Mouse (Mus musculus): Measurements from ENCODE around the gene Tssk1. TPM values are rescaled to one million over a fixed set of nuclear protein-coding genes. Genes with fewer than 3 reads are reported as not detected.

Gene Tssk1
- not detected in 2 replicates for total RNA-seq (2014; rRNA removed)
- 0.07 TPM in 1 of 2 replicates, not detected in the other for polyA plus RNA-seq (2015; fragmentation: Nextera tagmentation; extraction: Ambion mirVana)

DNA sequence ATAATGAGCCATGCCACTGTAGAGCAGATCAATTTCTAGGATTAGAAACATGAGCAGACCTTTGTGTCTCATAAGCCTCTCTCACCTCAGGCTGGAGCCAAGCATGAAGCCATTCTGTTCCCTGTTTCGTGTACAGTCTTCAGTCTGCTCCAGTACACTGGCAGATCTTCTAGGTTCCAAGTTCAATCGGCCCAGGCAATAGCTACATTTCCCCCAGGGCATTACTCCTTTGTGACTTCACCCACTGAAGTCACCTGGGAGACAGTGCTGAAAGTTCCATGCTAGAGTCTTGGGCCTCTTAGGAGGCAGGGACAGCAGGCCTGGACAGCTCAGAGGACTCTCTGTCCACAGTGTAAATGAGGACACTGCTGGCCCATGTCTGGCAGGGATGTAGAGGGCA, at the start of gene Tssk1:
TSS of gene Tssk1 (plus strand) at position 301 of the 400 bp plus-strand sequence.
- Histone ChIP-seq H3K27ac (ENCODE audit: low read depth, low read length) (no peak within 1 kb of the TSS), H3K27me3 (ENCODE audit: insufficient read depth, low read length) (no peaks in the 10 kb centered on the region), H3K4me3 (ENCODE audit: low read depth, low read length) (no peak within 1 kb of the TSS), H3K4me2 (ENCODE audit: low read depth, low read length, poor library complexity, severe bottlenecking) (no peak within 1 kb of the TSS), H3K9me3 (ENCODE audit: low read length) (no peaks in the 10 kb centered on the region), H3K9ac (replicated peaks; ENCODE audit: low read length, poor library complexity, severe bottlenecking) (no peak within 1 kb of the TSS), H3K36me3 (ENCODE audit: insufficient read depth, low read length) (peaks cover 6% of the 10 kb centered on the region; the same call in 1 of the 2 replicates), H3K4me1 (ENCODE audit: insufficient read depth, low read length) (peaks cover 10% of the 10 kb centered on the region; the same call in 1 of the 2 replicates)
- DNase-seq (ENCODE audit: low spot score), result no peak
- ATAC-seq (ENCODE audit: low FRiP score), result no peak
- 80% methylated on average over 2 of the region's 2 CpGs for WGBS
- no peak for TF ChIP-seq CTCF (IDR thresholded peaks at IDR 0.05)

GRCm38 (mm10) chr16:17848431-17848830, 45.6 kb upstream of the Tssk1 start:
- no peak overlapping the region for H3K4me3 ChIP-seq (ENCODE audit: low read depth, low read length)
- ATAC-seq (ENCODE audit: low FRiP score) (0 out of 2 replicates have a peak, but pooled peaks have one; percentile 28), DNase-seq (ENCODE audit: low spot score) (no peak)
- no peak overlapping the region for H3K4me2 ChIP-seq (ENCODE audit: low read depth, low read length, poor library complexity, severe bottlenecking)
- H3K27ac ChIP-seq (ENCODE audit: low read depth, low read length), result peak overlapping the region; percentile 19; the same call in 1 of the 2 replicates
- peaks cover 72% of the 10 kb centered on the region for H3K36me3 ChIP-seq (ENCODE audit: insufficient read depth, low read length)
- no peak overlapping the region for H3K9ac ChIP-seq (replicated peaks; ENCODE audit: low read length, poor library complexity, severe bottlenecking)
- no peaks in the 10 kb centered on the region for H3K9me3 ChIP-seq (ENCODE audit: low read length)
- H3K27me3 ChIP-seq (ENCODE audit: insufficient read depth, low read length), result no peaks in the 10 kb centered on the region
- no peaks in the 10 kb centered on the region for H3K4me1 ChIP-seq (ENCODE audit: insufficient read depth, low read length)
- 95% methylated on average over 6 of the region's 6 CpGs for WGBS
- no peak for TF ChIP-seq CTCF (IDR thresholded peaks at IDR 0.05)

GRCm38 (mm10) chr16:17848928-17849327, 45.1 kb upstream of the Tssk1 start:
- peak; percentile 88 for DNase-seq (ENCODE audit: low spot score)
- TF ChIP-seq CTCF (IDR thresholded peaks at IDR 0.05), result peak; percentile 93
- no peak overlapping the region for H3K4me2 ChIP-seq (ENCODE audit: low read depth, low read length, poor library complexity, severe bottlenecking)
- 24% methylated on average over 1 of the region's 1 CpGs for WGBS
- H3K9me3 ChIP-seq (ENCODE audit: low read length), result no peaks in the 10 kb centered on the region
- H3K4me1 ChIP-seq (ENCODE audit: insufficient read depth, low read length), result no peaks in the 10 kb centered on the region
- peak overlapping the region; percentile 19; the same call in 1 of the 2 replicates for H3K27ac ChIP-seq (ENCODE audit: low read depth, low read length)
- peaks cover 70% of the 10 kb centered on the region for H3K36me3 ChIP-seq (ENCODE audit: insufficient read depth, low read length)
- ATAC-seq (ENCODE audit: low FRiP score), result peak; percentile 59; the same call in 1 of the 2 replicates
- no peak overlapping the region for H3K4me3 ChIP-seq (ENCODE audit: low read depth, low read length)
- no peak overlapping the region for H3K9ac ChIP-seq (replicated peaks; ENCODE audit: low read length, poor library complexity, severe bottlenecking)
- no peaks in the 10 kb centered on the region for H3K27me3 ChIP-seq (ENCODE audit: insufficient read depth, low read length)

GRCm38 (mm10) chr16:17849486-17849885, 44.5 kb upstream of the Tssk1 start:
- peaks cover 67% of the 10 kb centered on the region for H3K36me3 ChIP-seq (ENCODE audit: insufficient read depth, low read length)
- no peak overlapping the region for H3K9ac ChIP-seq (replicated peaks; ENCODE audit: low read length, poor library complexity, severe bottlenecking)
- H3K4me2 ChIP-seq (ENCODE audit: low read depth, low read length, poor library complexity, severe bottlenecking), result no peak overlapping the region
- DNase-seq (ENCODE audit: low spot score) (no peak), ATAC-seq (ENCODE audit: low FRiP score) (no peak)
- no peaks in the 10 kb centered on the region for H3K27me3 ChIP-seq (ENCODE audit: insufficient read depth, low read length)
- 87% methylated on average over 6 of the region's 6 CpGs for WGBS
- no peaks in the 10 kb centered on the region for H3K9me3 ChIP-seq (ENCODE audit: low read length)
- no peak overlapping the region for H3K27ac ChIP-seq (ENCODE audit: low read depth, low read length)
- no peak overlapping the region for H3K4me3 ChIP-seq (ENCODE audit: low read depth, low read length)
- no peaks in the 10 kb centered on the region for H3K4me1 ChIP-seq (ENCODE audit: insufficient read depth, low read length)
- TF ChIP-seq CTCF (IDR thresholded peaks at IDR 0.05), result no peak

DNA sequence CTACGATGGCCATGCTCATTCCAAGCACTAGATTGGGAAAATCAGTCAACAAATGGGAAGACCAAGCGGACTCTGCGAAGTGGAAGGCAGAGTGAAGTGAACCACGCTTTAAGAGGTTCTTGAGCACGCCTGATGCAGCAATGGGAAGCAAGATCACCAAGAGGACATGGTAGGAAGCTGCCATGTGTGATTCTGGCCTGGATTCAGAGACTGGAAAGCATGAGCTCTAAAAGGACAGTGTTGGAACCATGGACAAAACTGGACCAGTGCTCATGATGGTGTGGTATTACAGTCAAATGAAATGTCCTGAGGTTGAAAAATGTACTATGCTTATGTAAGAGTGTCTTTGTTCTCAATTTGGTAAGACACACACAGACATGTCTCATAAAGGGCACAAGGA, 42.7 kb upstream of the Tssk1 start:
- no peaks in the 10 kb centered on the region for H3K9me3 ChIP-seq (ENCODE audit: low read length)
- 98% methylated on average over 5 of the region's 5 CpGs for WGBS
- ATAC-seq (ENCODE audit: low FRiP score) (no peak), DNase-seq (ENCODE audit: low spot score) (no peak)
- H3K4me1 ChIP-seq (ENCODE audit: insufficient read depth, low read length), result no peaks in the 10 kb centered on the region
- no peak overlapping the region for H3K4me2 ChIP-seq (ENCODE audit: low read depth, low read length, poor library complexity, severe bottlenecking)
- TF ChIP-seq CTCF (IDR thresholded peaks at IDR 0.05), result no peak
- H3K9ac ChIP-seq (replicated peaks; ENCODE audit: low read length, poor library complexity, severe bottlenecking), result no peak overlapping the region
- H3K36me3 ChIP-seq (ENCODE audit: insufficient read depth, low read length), result peaks cover 62% of the 10 kb centered on the region
- H3K27ac ChIP-seq (ENCODE audit: low read depth, low read length), result no peak overlapping the region
- no peak overlapping the region for H3K4me3 ChIP-seq (ENCODE audit: low read depth, low read length)
- no peaks in the 10 kb centered on the region for H3K27me3 ChIP-seq (ENCODE audit: insufficient read depth, low read length)

DNA sequence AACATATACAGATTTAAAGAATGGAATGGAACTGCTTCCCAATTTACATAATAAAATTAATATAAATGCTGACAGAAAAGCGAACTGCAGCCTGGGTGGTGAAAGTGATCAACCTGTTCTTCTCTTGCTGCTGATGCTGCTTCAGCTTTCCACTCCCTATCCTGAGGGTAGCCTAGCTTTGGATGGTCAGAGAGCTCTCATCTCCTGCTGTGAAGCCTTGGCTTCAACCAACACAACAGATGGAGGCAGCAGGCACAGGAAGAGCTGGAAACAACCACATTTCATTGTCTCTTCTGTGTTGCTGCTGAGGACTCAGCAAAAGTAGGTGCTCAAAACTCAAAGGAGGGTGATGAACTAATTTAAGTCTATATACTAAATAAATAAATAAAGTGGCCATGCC, 42.2 kb upstream of the Tssk1 start:
- H3K9me3 ChIP-seq (ENCODE audit: low read length), result no peaks in the 10 kb centered on the region
- no peak for ATAC-seq (ENCODE audit: low FRiP score)
- peaks cover 62% of the 10 kb centered on the region for H3K36me3 ChIP-seq (ENCODE audit: insufficient read depth, low read length)
- H3K4me3 ChIP-seq (ENCODE audit: low read depth, low read length), result no peak overlapping the region
- WGBS, result 97% methylated on average over 1 of the region's 1 CpGs
- no peak overlapping the region for H3K9ac ChIP-seq (replicated peaks; ENCODE audit: low read length, poor library complexity, severe bottlenecking)
- H3K4me1 ChIP-seq (ENCODE audit: insufficient read depth, low read length), result no peaks in the 10 kb centered on the region
- no peaks in the 10 kb centered on the region for H3K27me3 ChIP-seq (ENCODE audit: insufficient read depth, low read length)
- DNase-seq (ENCODE audit: low spot score), result peak; percentile 36
- no peak for TF ChIP-seq CTCF (IDR thresholded peaks at IDR 0.05)
- no peak overlapping the region for H3K27ac ChIP-seq (ENCODE audit: low read depth, low read length)
- no peak overlapping the region for H3K4me2 ChIP-seq (ENCODE audit: low read depth, low read length, poor library complexity, severe bottlenecking)

Measured in midbrain, postnatal 0 days (tissue).